Mouse (Mus musculus): Measurements from ENCODE around the gene Kif19a. TPM values are rescaled to one million over a fixed set of nuclear protein-coding genes. Genes with fewer than 3 reads are reported as not detected.

The Kif19a gene
- polyA plus RNA-seq (2015; fragmentation: Nextera tagmentation; extraction: Ambion mirVana): 0.40 and 0.46 TPM in 2 replicates

DNA sequence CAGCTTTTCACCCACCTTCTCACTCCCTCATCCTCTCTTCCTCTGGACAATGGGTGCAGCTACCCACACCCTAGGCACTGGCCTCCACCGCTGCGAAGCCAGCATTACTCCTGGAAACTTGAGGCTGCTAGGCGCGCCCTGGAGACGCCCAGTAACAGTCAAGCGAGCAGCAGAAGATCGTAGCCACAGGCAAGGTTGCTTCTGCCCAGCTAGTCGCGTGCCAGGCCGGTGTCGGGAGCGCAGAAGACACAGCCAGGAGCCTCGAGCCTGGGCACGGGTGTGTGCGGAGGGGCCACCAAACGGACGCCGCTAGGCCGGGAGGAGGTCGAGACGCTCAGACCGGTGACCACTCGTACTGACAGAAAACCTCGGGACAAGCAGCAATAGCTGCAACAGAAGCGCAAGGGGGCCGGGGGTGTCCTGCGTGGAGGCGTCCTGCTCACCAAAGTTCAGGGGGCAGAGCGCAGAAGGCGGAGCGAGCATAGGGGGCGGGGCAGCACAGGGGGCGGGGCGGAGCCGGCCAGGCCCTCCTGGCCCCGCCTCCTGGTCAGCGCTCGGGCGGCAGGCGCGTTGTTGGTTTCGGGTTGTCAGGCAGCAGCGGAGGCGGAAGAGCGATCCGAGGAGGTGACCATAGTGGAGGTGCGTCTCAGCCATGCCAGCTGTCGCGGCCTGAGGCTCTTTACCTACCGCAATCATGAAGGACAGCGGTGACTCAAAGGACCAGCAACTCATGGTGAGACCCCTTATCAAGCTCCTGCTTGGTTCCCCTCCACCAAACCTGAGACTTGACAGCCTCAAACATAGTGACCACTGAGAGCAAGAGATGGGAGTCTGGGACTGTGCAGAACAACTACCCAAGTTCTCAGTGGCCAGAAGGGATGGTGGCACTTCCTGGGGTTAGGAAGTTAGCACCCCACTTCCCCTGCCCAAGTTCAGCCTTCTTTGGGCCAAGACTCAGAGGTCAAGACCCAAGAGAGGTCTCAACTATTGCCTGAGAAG, at the start of gene Kif19a:
TSS of gene Kif19a (plus strand) at position 569 of the 999 bp plus-strand sequence.
- H3K9ac ChIP-seq: peak within 1 kb of the TSS; percentile 17
- H3K27me3 ChIP-seq (replicated peaks): peaks cover 26% of the 10 kb centered on the region; the same call in 1 of the 2 replicates
- ATAC-seq (replicated peaks): peak; percentile 39; the same call in 1 of the 2 replicates
- 3% methylated on average over 51 of the region's 51 CpGs for WGBS
- peak within 1 kb of the TSS; percentile 44 for H3K4me3 ChIP-seq
- peaks cover 10% of the 10 kb centered on the region; the same call in 1 of the 2 replicates for H3K4me1 ChIP-seq
- H3K9me3 ChIP-seq: no peaks in the 10 kb centered on the region
- H3K36me3 ChIP-seq (replicated peaks): no peaks in the 10 kb centered on the region
- no peak within 1 kb of the TSS for H3K27ac ChIP-seq
- H3K4me2 ChIP-seq: peak within 1 kb of the TSS; percentile 90

DNA sequence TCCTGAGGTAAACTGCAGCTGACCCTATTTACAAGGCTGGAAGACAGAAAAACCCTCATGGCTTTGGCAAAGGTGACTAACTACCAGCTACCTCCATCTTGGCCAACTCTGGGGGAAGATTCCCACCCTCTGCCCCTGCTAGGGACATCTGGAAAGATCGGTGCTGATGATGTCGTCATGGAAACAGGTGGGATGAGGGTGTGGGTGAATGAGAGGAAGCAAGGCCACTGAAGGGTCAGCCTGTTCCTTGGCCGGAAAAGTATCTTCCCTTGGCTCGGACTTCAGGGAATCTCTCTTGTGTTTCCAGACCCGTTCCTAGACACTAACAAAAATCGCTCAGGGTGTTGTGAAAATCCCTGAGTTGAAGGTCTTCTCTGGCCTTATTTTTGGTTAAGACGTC, 49.7 kb upstream of the Kif19a start:
- Histone ChIP-seq H3K27me3 (replicated peaks) (no peaks in the 10 kb centered on the region), H3K4me3 (no peak overlapping the region), H3K4me1 (no peaks in the 10 kb centered on the region), H3K27ac (no peak overlapping the region), H3K9ac (no peak overlapping the region), H3K9me3 (no peaks in the 10 kb centered on the region), H3K36me3 (replicated peaks) (no peaks in the 10 kb centered on the region), H3K4me2 (no peak overlapping the region)
- 73% methylated on average over 7 of the region's 7 CpGs for WGBS
- no peak for ATAC-seq (replicated peaks)

DNA sequence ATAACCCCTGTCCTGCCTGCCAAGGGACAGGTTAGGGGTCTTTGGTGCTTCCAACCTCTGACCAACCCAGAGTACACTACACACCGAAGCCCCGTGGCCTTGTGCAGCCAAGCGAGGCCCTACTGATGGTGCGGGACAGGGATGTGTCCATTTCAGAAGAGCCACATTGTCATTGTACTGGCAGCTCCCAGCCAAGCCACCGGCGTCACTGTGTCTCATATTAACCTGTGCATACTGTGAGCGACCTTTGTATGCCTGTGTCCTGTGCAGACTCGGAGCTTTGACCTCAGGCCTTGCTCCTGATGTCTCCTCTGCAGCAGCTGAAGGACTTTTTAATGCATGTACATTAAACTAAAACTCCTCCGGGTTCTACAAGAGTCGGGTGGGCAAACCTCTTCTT, 44.7 kb upstream of the Kif19a start:
- WGBS: 89% methylated on average over 10 of the region's 10 CpGs
- Histone ChIP-seq H3K27me3 (replicated peaks) (no peaks in the 10 kb centered on the region), H3K36me3 (replicated peaks) (no peaks in the 10 kb centered on the region), H3K4me3 (no peak overlapping the region), H3K4me2 (no peak overlapping the region), H3K27ac (no peak overlapping the region), H3K4me1 (no peaks in the 10 kb centered on the region), H3K9ac (no peak overlapping the region), H3K9me3 (no peaks in the 10 kb centered on the region)
- ATAC-seq (replicated peaks): no peak

DNA sequence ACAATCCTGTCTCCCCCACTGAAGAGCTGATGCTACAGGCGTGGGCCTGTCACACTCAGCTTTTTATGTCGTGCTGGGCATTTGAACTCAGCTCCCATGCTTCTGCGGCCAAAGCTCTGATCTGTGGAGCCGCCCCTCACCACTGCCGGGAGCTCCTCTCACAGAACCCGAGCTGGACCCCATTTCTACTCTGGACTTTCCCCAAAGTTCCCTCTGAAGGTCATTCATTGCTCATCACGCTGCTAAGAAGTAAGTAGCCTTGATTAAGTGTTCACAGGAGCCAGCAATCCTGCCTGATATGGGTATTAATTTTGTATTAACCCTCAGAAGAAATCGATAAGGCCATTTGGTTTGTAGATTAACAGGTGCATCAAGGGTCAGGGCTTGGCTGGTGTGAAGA, 42.8 kb upstream of the Kif19a start:
- H3K9me3 ChIP-seq: no peaks in the 10 kb centered on the region
- H3K4me3 ChIP-seq: no peak overlapping the region
- no peaks in the 10 kb centered on the region for H3K36me3 ChIP-seq (replicated peaks)
- WGBS: 88% methylated on average over 8 of the region's 8 CpGs
- ATAC-seq (replicated peaks): no peak
- no peak overlapping the region for H3K4me2 ChIP-seq
- H3K9ac ChIP-seq: no peak overlapping the region
- H3K27ac ChIP-seq: no peak overlapping the region
- H3K4me1 ChIP-seq: peaks cover 8% of the 10 kb centered on the region
- H3K27me3 ChIP-seq (replicated peaks): no peaks in the 10 kb centered on the region

DNA sequence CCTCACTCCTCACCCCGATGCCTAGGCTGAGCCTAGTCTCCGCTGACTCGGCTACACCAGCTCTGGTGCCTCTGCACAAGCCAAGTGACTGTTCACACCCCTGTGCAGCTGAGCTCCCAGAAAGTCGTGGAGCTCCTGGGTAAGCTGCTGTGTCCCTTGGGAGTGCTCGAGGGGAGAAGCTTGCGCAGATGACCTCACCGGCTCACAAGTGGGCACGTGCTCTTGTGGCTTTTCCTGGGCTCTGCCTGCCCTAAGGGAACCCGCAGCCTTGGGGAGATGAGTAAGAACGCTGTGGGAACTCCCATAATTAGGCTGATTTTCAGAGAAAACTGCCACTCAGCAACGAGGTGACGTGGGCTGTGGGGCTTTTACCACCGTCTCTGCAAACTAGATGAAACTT, 42.2 kb upstream of the Kif19a start:
- no peak for ATAC-seq (replicated peaks)
- 70% methylated on average over 13 of the region's 13 CpGs for WGBS
- Histone ChIP-seq H3K36me3 (replicated peaks) (no peaks in the 10 kb centered on the region), H3K9ac (no peak overlapping the region), H3K4me2 (no peak overlapping the region), H3K27me3 (replicated peaks) (no peaks in the 10 kb centered on the region), H3K27ac (no peak overlapping the region), H3K9me3 (no peaks in the 10 kb centered on the region), H3K4me1 (peaks cover 14% of the 10 kb centered on the region), H3K4me3 (no peak overlapping the region)

DNA sequence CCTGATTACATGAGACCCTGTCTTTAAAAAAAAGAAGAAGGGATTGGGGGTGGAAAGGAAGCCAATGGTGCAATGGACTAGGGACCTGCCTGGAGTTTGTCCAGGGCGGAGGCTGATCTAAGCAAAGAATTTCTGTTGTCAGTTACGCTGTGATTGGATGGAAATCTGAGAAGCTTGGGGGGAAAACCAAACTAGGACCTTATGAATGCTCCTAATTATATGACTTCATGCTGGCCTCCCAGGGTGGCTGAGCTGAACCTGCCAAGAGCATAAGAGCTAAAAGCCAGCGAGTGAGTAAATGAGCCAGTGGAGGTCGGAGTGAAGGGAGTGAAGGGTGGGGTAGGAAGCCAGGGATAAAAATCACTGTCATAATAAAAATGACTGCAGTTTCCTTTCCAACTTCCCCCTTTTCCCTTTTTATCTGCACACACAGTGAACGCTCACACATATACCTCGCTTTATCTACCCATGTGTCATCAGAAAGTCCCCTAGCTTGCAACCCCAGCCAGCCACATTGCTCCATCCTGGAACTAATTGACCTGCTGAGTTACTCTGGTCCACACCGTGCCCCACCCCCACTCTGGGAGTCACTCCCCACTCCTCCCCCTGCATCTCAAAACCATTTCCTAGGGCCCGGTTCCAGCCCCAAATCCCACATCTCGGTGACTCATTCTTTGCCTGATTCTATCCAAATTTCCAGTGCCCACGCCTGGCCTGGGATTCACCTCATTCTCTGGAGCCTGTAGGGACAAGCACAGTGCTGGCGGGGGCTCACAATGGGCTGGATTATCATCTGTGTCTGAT, 40.2 kb upstream of the Kif19a start:
- no peak overlapping the region for H3K27ac ChIP-seq
- no peaks in the 10 kb centered on the region for H3K27me3 ChIP-seq (replicated peaks)
- H3K4me1 ChIP-seq: peaks cover 20% of the 10 kb centered on the region
- no peaks in the 10 kb centered on the region for H3K36me3 ChIP-seq (replicated peaks)
- no peak overlapping the region for H3K4me2 ChIP-seq
- no peak overlapping the region for H3K4me3 ChIP-seq
- no peak overlapping the region for H3K9ac ChIP-seq
- ATAC-seq (replicated peaks): no peak
- WGBS: 72% methylated on average over 11 of the region's 11 CpGs
- no peaks in the 10 kb centered on the region for H3K9me3 ChIP-seq

DNA sequence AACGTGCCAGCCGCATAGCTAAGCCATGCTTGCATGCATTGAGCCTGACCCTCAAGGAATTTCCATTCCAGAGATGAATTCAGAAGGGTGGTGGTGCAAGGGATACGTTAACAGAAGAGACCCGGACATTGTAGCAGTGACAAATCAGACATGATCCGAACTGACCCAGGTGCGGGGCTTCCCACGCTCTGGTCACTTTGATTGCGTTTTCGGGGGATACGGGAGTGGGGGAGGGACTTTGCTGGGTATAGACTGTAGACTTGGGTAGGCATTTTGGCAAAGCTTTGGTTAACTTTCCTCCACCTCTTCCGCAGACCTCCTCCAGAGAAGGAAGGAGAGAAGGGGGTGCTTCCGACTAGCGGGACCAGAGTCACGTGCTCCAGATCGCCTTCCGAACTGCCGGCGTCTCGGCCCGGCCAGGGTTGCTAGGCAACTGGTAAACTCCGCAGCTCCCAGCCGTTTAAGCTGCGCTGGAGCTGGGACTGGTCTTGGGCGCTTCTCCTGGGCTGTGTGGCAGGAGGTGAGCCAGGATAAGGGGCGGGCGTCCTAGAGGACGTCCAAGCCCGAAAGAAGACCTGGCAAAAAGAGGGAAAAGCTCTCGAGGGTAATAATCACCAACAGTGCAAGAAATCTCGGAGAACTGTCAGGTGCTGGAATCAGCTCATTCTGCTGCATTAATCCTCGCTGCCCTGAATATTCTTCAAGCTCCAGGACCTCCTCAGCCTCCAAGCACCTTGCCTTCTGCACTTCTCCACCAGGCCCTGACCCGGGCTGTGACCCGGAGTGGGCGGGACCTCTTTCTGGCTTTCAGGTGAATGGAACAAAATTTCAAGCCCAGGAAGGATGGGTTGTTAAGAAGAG, 38.0 kb upstream of the Kif19a start, which contains the start of gene Dnaic2:
TSS of gene Dnaic2 (plus strand) at position 444 of the 861 bp plus-strand sequence.
- no peaks in the 10 kb centered on the region for H3K9me3 ChIP-seq
- 8% methylated on average over 34 of the region's 34 CpGs for WGBS
- H3K27ac ChIP-seq: no peak within 1 kb of the TSS
- peak within 1 kb of the TSS; percentile 37 for H3K4me3 ChIP-seq
- H3K36me3 ChIP-seq (replicated peaks): no peaks in the 10 kb centered on the region
- peaks cover 20% of the 10 kb centered on the region for H3K4me1 ChIP-seq
- no peaks in the 10 kb centered on the region for H3K27me3 ChIP-seq (replicated peaks)
- H3K4me2 ChIP-seq: peak within 1 kb of the TSS; percentile 61
- ATAC-seq (replicated peaks): peak; percentile 92
- H3K9ac ChIP-seq: peak within 1 kb of the TSS; percentile 18

DNA sequence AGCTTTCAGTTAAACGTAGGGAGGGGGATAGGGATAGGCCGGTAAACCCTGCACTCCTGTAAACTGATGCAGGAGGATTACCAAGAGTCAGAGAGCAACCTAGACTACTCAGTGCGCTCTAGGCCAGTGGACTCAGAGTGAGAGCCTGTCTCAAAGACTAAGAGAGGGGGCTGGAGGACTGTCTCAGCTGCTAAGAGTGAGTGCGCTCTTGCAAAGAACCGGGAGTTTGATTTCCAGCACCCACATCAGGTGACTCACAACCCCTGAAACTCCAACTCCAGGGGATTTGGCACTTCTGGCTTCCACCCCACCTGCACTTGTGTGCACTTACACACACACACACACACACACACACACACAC, 37.4 kb upstream of the Kif19a start:
- no peak overlapping the region for H3K9ac ChIP-seq
- H3K27ac ChIP-seq: no peak overlapping the region
- H3K36me3 ChIP-seq (replicated peaks): no peaks in the 10 kb centered on the region
- no peaks in the 10 kb centered on the region for H3K27me3 ChIP-seq (replicated peaks)
- peak overlapping the region; percentile 61 for H3K4me2 ChIP-seq
- H3K4me3 ChIP-seq: peak overlapping the region; percentile 37; the same call in 1 of the 2 replicates
- peak; percentile 40; the same call in 1 of the 2 replicates for ATAC-seq (replicated peaks)
- WGBS: 26% methylated on average over 5 of the region's 5 CpGs
- H3K4me1 ChIP-seq: peaks cover 20% of the 10 kb centered on the region
- no peaks in the 10 kb centered on the region for H3K9me3 ChIP-seq

DNA sequence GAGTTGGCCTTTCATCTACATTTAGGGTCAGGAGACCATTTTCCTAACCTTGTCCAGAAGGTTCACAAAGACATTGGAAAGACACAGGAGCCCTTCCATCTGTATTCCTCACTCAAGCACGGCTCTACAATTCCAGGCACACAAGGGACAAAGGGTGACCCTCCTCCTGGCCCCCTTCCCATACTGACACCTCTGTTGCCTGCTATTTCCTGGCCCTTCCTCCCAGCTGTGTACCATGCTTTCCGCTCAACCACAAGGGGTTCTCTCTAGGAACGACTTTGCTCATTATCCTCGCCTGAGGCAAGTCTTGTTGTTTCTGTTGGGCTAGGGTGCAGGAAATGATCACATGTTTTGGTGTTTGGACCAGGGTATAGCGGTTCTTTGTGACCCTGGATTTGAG, 36.9 kb upstream of the Kif19a start:
- H3K9me3 ChIP-seq: no peaks in the 10 kb centered on the region
- no peak overlapping the region for H3K4me2 ChIP-seq
- no peak overlapping the region for H3K27ac ChIP-seq
- no peak for ATAC-seq (replicated peaks)
- H3K9ac ChIP-seq: no peak overlapping the region
- no peak overlapping the region for H3K4me3 ChIP-seq
- WGBS: 49% methylated on average over 5 of the region's 5 CpGs
- no peaks in the 10 kb centered on the region for H3K36me3 ChIP-seq (replicated peaks)
- no peaks in the 10 kb centered on the region for H3K27me3 ChIP-seq (replicated peaks)
- H3K4me1 ChIP-seq: peaks cover 20% of the 10 kb centered on the region

DNA sequence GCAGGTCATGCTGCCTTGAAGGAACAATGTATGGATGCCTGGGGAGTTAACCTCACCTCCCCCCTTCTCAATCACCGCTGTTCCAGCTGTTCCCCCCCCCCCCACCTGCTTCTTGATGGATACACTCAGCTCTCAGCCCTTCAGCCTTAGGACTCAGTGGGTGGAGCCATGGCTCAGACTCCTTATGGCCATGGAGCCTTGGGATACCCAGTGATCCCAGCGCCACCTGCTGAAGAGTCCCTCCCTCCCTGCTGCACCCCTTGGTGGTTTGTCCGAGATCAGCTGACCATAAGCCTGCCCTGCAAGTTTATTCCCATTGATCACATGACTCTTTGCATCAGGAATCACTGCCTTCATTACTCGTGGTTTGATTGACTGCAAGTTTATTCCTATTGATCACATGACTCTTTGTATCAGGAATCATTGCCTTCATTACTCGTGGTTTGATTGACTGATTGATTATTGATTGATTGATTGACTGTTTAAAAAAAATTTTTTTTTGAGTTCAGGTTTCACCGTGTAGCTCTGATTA, 35.3 kb upstream of the Kif19a start:
- H3K27me3 ChIP-seq (replicated peaks): no peaks in the 10 kb centered on the region
- H3K27ac ChIP-seq: no peak overlapping the region
- no peaks in the 10 kb centered on the region for H3K9me3 ChIP-seq
- H3K4me1 ChIP-seq: peaks cover 20% of the 10 kb centered on the region
- H3K9ac ChIP-seq: no peak overlapping the region
- ATAC-seq (replicated peaks): no peak
- no peak overlapping the region for H3K4me3 ChIP-seq
- H3K36me3 ChIP-seq (replicated peaks): no peaks in the 10 kb centered on the region
- 67% methylated on average over 5 of the region's 6 CpGs for WGBS
- no peak overlapping the region for H3K4me2 ChIP-seq

DNA sequence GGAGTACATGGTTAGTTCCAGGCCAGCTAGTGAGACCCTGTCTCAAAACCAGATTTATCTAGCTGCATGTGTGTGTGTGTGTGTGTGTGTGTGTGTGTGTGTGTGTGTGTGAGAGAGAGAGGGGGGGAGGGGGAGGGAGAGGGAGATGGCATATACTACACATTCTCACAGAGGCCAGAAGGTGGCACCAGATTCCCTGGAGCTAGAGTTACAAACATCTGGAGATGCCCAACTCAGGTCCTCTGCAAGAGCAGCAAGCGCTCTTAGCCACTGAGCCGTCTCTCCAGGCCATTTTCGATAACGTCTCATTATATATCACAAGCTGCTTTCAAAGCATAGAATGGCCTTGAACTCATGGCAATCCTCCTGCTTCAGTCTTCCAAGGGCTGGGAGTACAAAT, 33.5 kb upstream of the Kif19a start:
- Histone ChIP-seq H3K4me3 (no peak overlapping the region), H3K36me3 (replicated peaks) (no peaks in the 10 kb centered on the region), H3K27ac (no peak overlapping the region), H3K27me3 (replicated peaks) (no peaks in the 10 kb centered on the region), H3K4me2 (no peak overlapping the region), H3K9ac (no peak overlapping the region), H3K4me1 (peaks cover 20% of the 10 kb centered on the region), H3K9me3 (no peaks in the 10 kb centered on the region)
- ATAC-seq (replicated peaks): no peak
- WGBS: 80% methylated on average over 4 of the region's 4 CpGs

All from midbrain, embryonic 15.5 days (tissue).